ENCODE assay signal across 23 mouse cellular contexts in genomic region chr14:103657876-103658275, GRCm38 (mm10). TPM values are rescaled to one million over a fixed set of nuclear protein-coding genes. Genes with fewer than 3 reads are reported as not detected.
DNase-seq lines count a peak whose midpoint lies in the region; ATAC-seq lines count a peak whose summit lies in the region.
"Had no signal": no experiment of that assay in that cellular context is flagged by ENCODE, and none has a peak within 500 bp of the region (broad histone marks: within the 10 kb centered on the region; RNA-seq: fewer than 3 reads in every experiment).

No protein-coding gene starts in this region.

- H3K27me3 ChIP-seq in hindbrain, embryonic 16.5 days (replicated peaks; ENCODE audit: control insufficient read depth, insufficient read depth, low read length): no peaks in the 10 kb centered on the region
- no peaks in the 10 kb centered on the region for H3K27me3 ChIP-seq in hindbrain, embryonic 12.5 days
- no peaks in the 10 kb centered on the region for H3K27me3 ChIP-seq in intestine, embryonic 14.5 days (replicated peaks; ENCODE audit: control insufficient read depth, insufficient read depth, low read length)
- no peaks in the 10 kb centered on the region for H3K27me3 ChIP-seq in intestine, embryonic 16.5 days (replicated peaks; ENCODE audit: control insufficient read depth, insufficient read depth, low read length)
- H3K27me3 ChIP-seq: CH12.LX, Patski had no signal

- WGBS in hindbrain, embryonic 16.5 days: 89% methylated on average over 4 of the region's 4 CpGs
- 83% methylated on average over 4 of the region's 4 CpGs for WGBS in hindbrain, embryonic 12.5 days
- WGBS in intestine, embryonic 14.5 days: 69% methylated on average over 4 of the region's 4 CpGs
- 65% methylated on average over 4 of the region's 4 CpGs for WGBS in intestine, embryonic 16.5 days

- H3K4me2 ChIP-seq in hindbrain, embryonic 16.5 days (ENCODE audit: low read length): no peak overlapping the region
- no peak overlapping the region for H3K4me2 ChIP-seq in hindbrain, embryonic 12.5 days (replicated peaks)
- H3K4me2 ChIP-seq in intestine, embryonic 14.5 days (ENCODE audit: low read length): no peak overlapping the region
- H3K4me2 ChIP-seq in intestine, embryonic 16.5 days (ENCODE audit: low read depth, low read length): no peak overlapping the region

- ATAC-seq in hindbrain, embryonic 16.5 days: 0 out of 2 replicates have a peak, but pooled peaks have one; percentile 15
- ATAC-seq in hindbrain, embryonic 12.5 days (ENCODE audit: low FRiP score): no peak
- no peak for ATAC-seq in intestine, embryonic 14.5 days (replicated peaks; ENCODE audit: low FRiP score, low TSS enrichment, low read depth)
- ATAC-seq in intestine, embryonic 16.5 days: no peak
- ATAC-seq: activated CD4-positive, CD25-positive, alpha-beta regulatory T cell, adult 4 months; CD4-positive, CD25-positive, alpha-beta regulatory T cell, adult 4 months; Patski had no signal

- intact Hi-C loops in heart, postnatal 36 days (cut with DNase I): no loop called here

- no peak overlapping the region for H3K27ac ChIP-seq in hindbrain, embryonic 16.5 days (ENCODE audit: low read depth, low read length)
- no peak overlapping the region for H3K27ac ChIP-seq in hindbrain, embryonic 12.5 days
- H3K27ac ChIP-seq in intestine, embryonic 14.5 days (ENCODE audit: low read depth): no peak overlapping the region
- no peak overlapping the region for H3K27ac ChIP-seq in intestine, embryonic 16.5 days (ENCODE audit: low read length)

- H3K9ac ChIP-seq in hindbrain, embryonic 16.5 days (ENCODE audit: low read depth, low read length): no peak overlapping the region
- H3K9ac ChIP-seq in hindbrain, embryonic 12.5 days: no peak overlapping the region
- no peak overlapping the region for H3K9ac ChIP-seq in intestine, embryonic 14.5 days (ENCODE audit: low read length)
- H3K9ac ChIP-seq in intestine, embryonic 16.5 days (ENCODE audit: low read depth, low read length): no peak overlapping the region

- H3K36me3 ChIP-seq in hindbrain, embryonic 16.5 days (ENCODE audit: control insufficient read depth, insufficient read depth, low read length): no peaks in the 10 kb centered on the region; the same call in 1 of the 2 replicates
- peaks cover 20% of the 10 kb centered on the region for H3K36me3 ChIP-seq in hindbrain, embryonic 12.5 days
- H3K36me3 ChIP-seq in intestine, embryonic 14.5 days (ENCODE audit: control insufficient read depth, insufficient read depth, low read length): no peaks in the 10 kb centered on the region
- no peaks in the 10 kb centered on the region; the same call in 1 of the 2 replicates for H3K36me3 ChIP-seq in intestine, embryonic 16.5 days (ENCODE audit: control insufficient read depth, insufficient read depth, low read length)
- H3K36me3 ChIP-seq: G1E had no signal

- DNase-seq in heart, adult 11 months: peak; percentile 82
- DNase-seq in heart, postnatal 36 days: no peak
- peak; percentile 28 for DNase-seq in intestine, embryonic 14.5 days (ENCODE audit: low spot score)
- DNase-seq: adrenal gland, adult 2 months; adrenal gland, adult 8-10 months; adrenal gland, postnatal 10 days; adrenal gland, postnatal 14 days; adrenal gland, postnatal 25 days; adrenal gland, postnatal 36 days; B cell, adult 2 months; cerebellum, adult 11 months; cerebellum, adult 11-12 months; cerebellum, adult 18-20 months had no signal

- no peak overlapping the region for H3K4me3 ChIP-seq in hindbrain, embryonic 16.5 days (ENCODE audit: low read length)
- no peak overlapping the region for H3K4me3 ChIP-seq in hindbrain, embryonic 12.5 days
- H3K4me3 ChIP-seq in intestine, embryonic 14.5 days (ENCODE audit: low read depth, low read length): no peak overlapping the region
- H3K4me3 ChIP-seq in intestine, embryonic 16.5 days (ENCODE audit: low read length): no peak overlapping the region

- peaks cover 15% of the 10 kb centered on the region for H3K4me1 ChIP-seq in hindbrain, embryonic 16.5 days (ENCODE audit: control insufficient read depth, insufficient read depth, low read depth, low read length)
- H3K4me1 ChIP-seq in hindbrain, embryonic 12.5 days: peaks cover 19% of the 10 kb centered on the region
- H3K4me1 ChIP-seq in intestine, embryonic 14.5 days (replicated peaks; ENCODE audit: control insufficient read depth, insufficient read depth, low read length): no peaks in the 10 kb centered on the region
- no peaks in the 10 kb centered on the region; the same call in 1 of the 2 replicates for H3K4me1 ChIP-seq in intestine, embryonic 16.5 days (ENCODE audit: control insufficient read depth, insufficient read depth, low read length)

- no peaks in the 10 kb centered on the region for H3K9me3 ChIP-seq in hindbrain, embryonic 16.5 days (ENCODE audit: control insufficient read depth, low read length)
- no peaks in the 10 kb centered on the region for H3K9me3 ChIP-seq in hindbrain, embryonic 12.5 days (replicated peaks)
- no peaks in the 10 kb centered on the region for H3K9me3 ChIP-seq in intestine, embryonic 14.5 days (ENCODE audit: control insufficient read depth, low read length)
- no peaks in the 10 kb centered on the region for H3K9me3 ChIP-seq in intestine, embryonic 16.5 days (ENCODE audit: control insufficient read depth, low read length)

RNA-seq across cellular contexts. Expression of gene Slain1, which starts 7.8 kb away (rescaled TPM):
- under 1 TPM; 0.22 TPM for total RNA-seq in heart, postnatal 36 days (2021)
- polyA plus RNA-seq in hindbrain, embryonic 16.5 days (2015; fragmentation: Nextera tagmentation; extraction: Ambion mirVana): 5.3 and 8.8 TPM in 2 replicates
- 19.9 and 22.8 TPM in 2 replicates for polyA plus RNA-seq in hindbrain, embryonic 12.5 days (2016; fragmentation: Nextera tagmentation; extraction: Ambion mirVana)
- 3.2 and 4.1 TPM in 2 replicates for polyA plus RNA-seq in intestine, embryonic 14.5 days (2014; fragmentation: Nextera tagmentation; extraction: Ambion mirVana)
- polyA plus RNA-seq in intestine, embryonic 16.5 days (2015; fragmentation: Nextera tagmentation; extraction: Ambion mirVana): 0.57 and 0.71 TPM in 2 replicates
- total RNA-seq: MEL had no signal
- polyA plus RNA-seq: C2C12, G1E had no signal

Comparison
In these comparisons a context has a peak if more than half of its experiments do, and no peak if none do; other contexts are left out.
1. DNase-seq: peak in heart, adult 11 months (single experiment) and intestine, embryonic 14.5 days (single experiment); none in heart, postnatal 36 days (0 of 2).